Mouse (Mus musculus) ES-E14 (cell line): ENCODE data around the gene Steap4. TPM values are rescaled to one million over a fixed set of nuclear protein-coding genes. Genes with fewer than 3 reads are reported as not detected.
A peak's percentile ranks its signal among the peaks of the same experiment; 100 is the strongest.

Experiments
- DNase-seq: peaks from one replicate; pipeline ENCODE4 v3.0.0-alpha.2; 2013; ENCODE audit warnings: low read depth, low spot score
- H3K27ac ChIP-seq: 2 replicates; pipeline ENCODE4 v1.5.1; 2012; ENCODE audit warnings: low read depth, mild to moderate bottlenecking, low read length, moderate library complexity, mixed read lengths; ENCODE audit not compliant: poor library complexity, insufficient read depth, severe bottlenecking
- H3K36me3 ChIP-seq: 2 replicates; pipeline ENCODE4 v1.6.1; 2012; ENCODE audit warnings: mild to moderate bottlenecking, low read length, moderate library complexity, mixed read lengths; ENCODE audit not compliant: control insufficient read depth, poor library complexity, insufficient read depth, severe bottlenecking
- H3K4me1 ChIP-seq, 2 experiments: fragments of 150-350 bp in 1 of 2; sonication (generic) in 1 of 2; 2 replicates each; pipeline ENCODE4 v1.6.1; 2012; ENCODE audit warnings: low read length in 2 of 2, mild to moderate bottlenecking in 1 of 2, mixed read lengths in 1 of 2; ENCODE audit not compliant: control insufficient read depth in 2 of 2, insufficient read depth in 2 of 2, poor library complexity in 1 of 2
- H3K4me3 ChIP-seq, 2 experiments: fragments of 150-350 bp in 1 of 2; sonication (generic) in 1 of 2; 2 replicates each; pipeline ENCODE4 v1.5.1; 2012; ENCODE audit warnings: low read length in 2 of 2, low read depth in 1 of 2, mild to moderate bottlenecking in 1 of 2, mixed read lengths in 1 of 2; ENCODE audit not compliant: insufficient read depth in 1 of 2, poor library complexity in 1 of 2, severe bottlenecking in 1 of 2
- H3K9ac ChIP-seq: 2 replicates; pipeline ENCODE4 v1.6.1; 2012; ENCODE audit warnings: low read depth, mild to moderate bottlenecking, low read length, mixed read lengths; ENCODE audit not compliant: poor library complexity, insufficient read depth, severe bottlenecking
- H3K9me3 ChIP-seq: fragments of 150-350 bp; sonication (generic); 2 replicates; pipeline ENCODE4 v1.6.1; 2012; ENCODE audit warnings: low read depth, mild to moderate bottlenecking, low read length; ENCODE audit not compliant: control insufficient read depth, insufficient read depth
- CHD2 ChIP-seq: IDR thresholded peaks from 2 replicates; pipeline ENCODE4 v1.6.1; 2014; ENCODE audit warnings: mild to moderate bottlenecking, low read depth, low read length, inconsistent platforms
- HCFC1 ChIP-seq: IDR thresholded peaks from 2 replicates; pipeline ENCODE4 v1.6.1; 2012; ENCODE audit warnings: low read length, inconsistent platforms, borderline replicate concordance; ENCODE audit not compliant: insufficient read depth
- MAFK ChIP-seq: IDR thresholded peaks from 2 replicates; pipeline ENCODE4 v1.6.1; 2014; ENCODE audit warnings: mild to moderate bottlenecking, low read depth, low read length, inconsistent platforms; ENCODE audit not compliant: insufficient read depth
- ZC3H11A ChIP-seq: IDR thresholded peaks from 2 replicates; pipeline ENCODE4 v1.6.1; 2012; ENCODE audit warnings: low read depth, mild to moderate bottlenecking, inconsistent platforms, low read length, borderline replicate concordance
- ZNF384 ChIP-seq: IDR thresholded peaks from 2 replicates; pipeline ENCODE4 v1.6.1; 2012; ENCODE audit warnings: low read depth, low read length, inconsistent platforms
- in situ Hi-C, 2 experiments: fragments of 600-800 bp; cut with MboI; formaldehyde crosslinking; loops; one replicate each; pipeline ENCODE4 v1.15.1; 2025; ENCODE audit warnings: low sequenced_read_pairs in 2 of 2, inconsistent platforms in 1 of 2; ENCODE audit not compliant: unreplicated experiment in 2 of 2
- total RNA-seq: library from RNA; depleted of rRNA; stranded (reverse); fragments of 300-350 nt; gene quantifications from 2 replicates; pipeline ENCODE4 v1.2.3, GENCODE M21; 2012

Gene Steap4
- total RNA-seq, 1 experiment: 0.67 TPM

DNA sequence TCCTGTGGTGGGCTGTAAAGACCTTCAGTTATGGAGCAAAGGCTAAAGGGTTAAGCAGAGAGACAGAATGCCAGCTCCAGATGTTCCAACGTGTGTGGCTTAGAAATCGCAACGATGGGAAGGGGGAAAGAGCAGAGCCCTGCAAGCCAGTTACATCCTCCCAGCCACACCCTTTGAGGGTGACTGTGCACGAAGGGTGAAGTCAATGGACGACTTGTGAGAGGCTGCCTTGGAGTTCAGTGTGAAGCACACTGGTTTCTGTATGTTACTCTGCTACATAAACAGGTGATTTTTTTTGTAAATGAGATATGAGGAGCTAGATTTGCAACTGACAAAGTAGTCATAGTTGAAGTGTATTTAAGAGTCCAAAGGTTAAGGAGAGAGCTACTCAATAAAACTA is 33.5 kb downstream of the Steap4 start:
- no peak overlapping the region for H3K4me3 ChIP-seq
- no peak for DNase-seq
- no peaks in the 10 kb centered on the region for H3K4me1 ChIP-seq
- TF ChIP-seq MAFK (no peak), ZNF384 (no peak), HCFC1 (no peak), CHD2 (no peak), ZC3H11A (no peak)
- H3K9ac ChIP-seq: no peak overlapping the region
- no peak overlapping the region for H3K27ac ChIP-seq
- H3K9me3 ChIP-seq: no peaks in the 10 kb centered on the region
- no peaks in the 10 kb centered on the region for H3K36me3 ChIP-seq
- in situ Hi-C loops: loop anchor here in 1 of 2 experiments (10.0 kb wide), 1 partner anchor 399 kb away; no protein-coding TSS in a partner anchor

DNA sequence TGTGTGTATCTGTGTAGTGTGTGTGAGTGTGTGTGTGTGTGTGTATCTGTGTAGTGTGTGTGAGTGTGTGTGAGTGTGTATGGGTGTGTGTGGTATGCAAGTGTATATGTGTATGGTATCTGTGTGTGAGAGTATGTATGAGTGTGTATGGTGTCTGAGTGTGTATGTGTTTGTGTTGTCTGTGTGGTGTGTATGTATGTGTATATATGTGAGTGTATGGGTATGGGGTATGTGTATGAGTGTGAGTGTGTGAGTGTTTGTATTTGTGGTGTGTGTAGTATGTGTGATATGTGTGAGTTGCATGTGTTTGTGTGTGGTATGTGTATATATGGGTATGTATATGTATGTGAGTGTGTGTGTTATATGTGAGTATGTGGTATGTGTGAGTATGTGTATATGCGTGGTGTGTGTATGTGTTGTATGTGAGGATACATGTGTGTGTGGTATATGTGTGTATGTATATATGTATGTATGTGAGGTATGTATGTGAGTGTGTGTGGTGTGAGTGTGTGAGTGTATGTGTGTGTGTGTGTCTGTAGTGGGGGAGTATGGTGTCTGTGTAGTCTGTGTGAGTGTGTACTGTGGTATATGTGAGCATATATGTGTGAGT is 35.1 kb downstream of the Steap4 start:
- Histone ChIP-seq H3K9me3 (no peaks in the 10 kb centered on the region), H3K4me1 (no peaks in the 10 kb centered on the region), H3K4me3 (no peak overlapping the region), H3K36me3 (no peaks in the 10 kb centered on the region), H3K9ac (no peak overlapping the region), H3K27ac (no peak overlapping the region)
- TF ChIP-seq ZC3H11A (no peak), ZNF384 (no peak), HCFC1 (no peak), MAFK (no peak), CHD2 (no peak)
- in situ Hi-C loops: loop anchor here in 1 of 2 experiments (10.0 kb wide), 1 partner anchor 401 kb away; no protein-coding TSS in a partner anchor
- DNase-seq: no peak

DNA sequence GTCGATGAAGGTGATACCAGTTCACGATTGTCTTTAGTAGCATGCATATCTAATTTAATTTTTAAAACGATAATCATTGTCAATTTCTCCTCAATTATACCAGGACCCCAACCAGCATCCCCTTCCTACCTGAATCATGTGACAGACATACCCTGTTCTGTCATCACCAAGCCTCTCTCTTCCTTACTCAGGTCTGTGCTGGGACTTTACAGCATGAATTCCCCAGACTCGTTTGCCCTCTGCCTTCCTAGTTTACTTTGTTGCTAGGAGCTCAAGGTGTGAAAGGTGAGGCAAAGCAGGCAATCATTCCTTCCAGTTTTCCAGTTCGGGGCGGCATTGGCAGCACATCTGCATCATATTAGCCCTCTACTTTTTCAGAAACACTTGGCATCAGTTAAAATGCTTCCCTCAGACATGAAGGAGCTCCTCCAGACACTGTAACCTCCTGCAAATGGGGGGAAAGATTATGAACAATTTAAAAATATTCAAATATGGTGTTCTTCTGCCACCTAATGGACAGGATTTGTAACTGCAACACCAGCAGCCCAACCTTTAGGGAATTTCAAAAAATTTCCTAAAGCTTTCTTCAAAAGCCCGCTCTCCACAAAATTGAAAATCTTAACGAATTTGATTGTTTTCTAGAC is 36.3 kb downstream of the Steap4 start:
- no peaks in the 10 kb centered on the region for H3K4me1 ChIP-seq
- no peaks in the 10 kb centered on the region for H3K36me3 ChIP-seq
- no peak overlapping the region for H3K27ac ChIP-seq
- in situ Hi-C loops: loop anchor here in 1 of 2 experiments (10.0 kb wide), 1 partner anchor 402 kb away; no protein-coding TSS in a partner anchor
- no peaks in the 10 kb centered on the region for H3K9me3 ChIP-seq
- peak; percentile 28; the same call in 1 of the 2 replicates for TF ChIP-seq ZC3H11A
- TF ChIP-seq MAFK: no peak
- no peak overlapping the region for H3K4me3 ChIP-seq
- no peak overlapping the region for H3K9ac ChIP-seq
- DNase-seq: peak; percentile 13

DNA sequence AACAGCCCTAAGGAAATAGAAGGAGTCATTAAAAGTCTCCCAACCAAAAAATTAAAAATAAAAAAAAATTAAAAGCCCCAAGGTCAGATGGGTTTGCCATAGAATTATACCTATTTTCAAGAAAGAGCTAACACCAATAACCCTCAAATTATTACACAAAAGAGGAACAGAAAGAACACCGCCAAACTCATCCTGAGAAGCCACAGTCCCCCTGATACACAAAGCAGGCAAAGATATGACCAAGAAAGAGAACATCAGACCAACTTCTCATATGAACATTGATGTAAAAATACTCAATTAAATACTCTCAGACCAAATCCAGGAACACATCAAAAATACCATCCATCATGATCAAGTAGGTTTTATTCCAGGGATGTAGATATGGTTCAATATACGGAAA is 36.8 kb downstream of the Steap4 start:
- no peak for DNase-seq
- in situ Hi-C loops: loop anchor here in 1 of 2 experiments (10.0 kb wide), 1 partner anchor 402 kb away; no protein-coding TSS in a partner anchor
- TF ChIP-seq CHD2 (no peak), ZNF384 (no peak), ZC3H11A (no peak), HCFC1 (no peak), MAFK (no peak)
- no peaks in the 10 kb centered on the region for H3K36me3 ChIP-seq
- H3K27ac ChIP-seq: no peak overlapping the region
- H3K4me1 ChIP-seq: no peaks in the 10 kb centered on the region
- H3K9ac ChIP-seq: no peak overlapping the region
- H3K9me3 ChIP-seq: no peaks in the 10 kb centered on the region
- H3K4me3 ChIP-seq: no peak overlapping the region
